Mouse (Mus musculus): ENCODE results near the gene Trim33.

GRCm38 (mm10) chr3:103305411-103305982, 26.4 kb downstream of the Trim33 start:
- no peak for TF ChIP-seq POLR2A (IDR thresholded peaks at IDR 0.05; ENCODE audit: borderline replicate concordance, insufficient read depth, low read length)
- no peak for TF ChIP-seq CTCF (IDR thresholded peaks at IDR 0.05; ENCODE audit: borderline replicate concordance, insufficient read depth, low read depth, low read length)
